Mouse (Mus musculus) kidney, embryonic 15.5 days (tissue): ENCODE measurements around the gene Mgst1. TPM values are rescaled to one million over a fixed set of nuclear protein-coding genes. Genes with fewer than 3 reads are reported as not detected.

ENCODE experiments used
- ATAC-seq: fragments of 200-750 bp; cut with Nextera tagmentation; replicated peaks from 2 replicates; pipeline ENCODE4 v1.8.0; 2017; ENCODE audit warnings: moderate TSS enrichment; ENCODE audit not compliant: low FRiP score
- H3K27ac ChIP-seq: fragments of 300-500 bp; sonication (generic); 2 replicates; pipeline ENCODE4 v1.5.1; 2015; ENCODE audit warnings: mild to moderate bottlenecking, inconsistent platforms
- H3K27me3 ChIP-seq: fragments of 300-500 bp; sonication (generic); 2 replicates; pipeline ENCODE4 v1.6.1; 2015; ENCODE audit warnings: inconsistent platforms
- H3K36me3 ChIP-seq: fragments of 300-500 bp; sonication (generic); 2 replicates; pipeline ENCODE4 v1.6.1; 2015; ENCODE audit warnings: inconsistent platforms
- H3K4me1 ChIP-seq: fragments of 300-500 bp; sonication (generic); 2 replicates; pipeline ENCODE4 v1.6.1; 2015; ENCODE audit warnings: inconsistent platforms
- H3K4me2 ChIP-seq: fragments of 300-500 bp; sonication (generic); 2 replicates; pipeline ENCODE4 v1.6.1; 2015; ENCODE audit warnings: moderate library complexity, mild to moderate bottlenecking, inconsistent platforms
- H3K4me3 ChIP-seq: fragments of 300-500 bp; sonication (generic); replicated peaks from 2 replicates; pipeline ENCODE4 v1.5.1; 2015; ENCODE audit warnings: mild to moderate bottlenecking, inconsistent platforms
- H3K9ac ChIP-seq: fragments of 300-500 bp; sonication (generic); 2 replicates; pipeline ENCODE4 v1.6.1; 2015; ENCODE audit warnings: mild to moderate bottlenecking, inconsistent platforms
- H3K9me3 ChIP-seq: fragments of 300-500 bp; sonication (generic); replicated peaks from 2 replicates; pipeline ENCODE4 v1.6.1; 2016; ENCODE audit warnings: inconsistent platforms
- WGBS: fragments of 180-500 bp; shearing (Covaris S2); methylation state at CpG from one replicate; pipeline ENCODE4 v1.1.7; 2015; ENCODE audit warnings: mixed read lengths; 5-methylcytosine and 5-hydroxymethylcytosine counted together
- polyA plus RNA-seq: library from polyadenylated mRNA; unstranded; fragments of >200 nt; fragmentation: Nextera tagmentation; extraction: Ambion mirVana; gene quantifications from 2 replicates; pipeline ENCODE4 v1.2.1, GENCODE M21; 2015

Mgst1 gene
- 221 and 251 TPM in 2 replicates for polyA plus RNA-seq

- Histone ChIP-seq H3K4me2 (peak within 1 kb of the TSS; percentile 77), H3K9ac (peak within 1 kb of the TSS; percentile 53), H3K36me3 (no peaks in the 10 kb centered on the region), H3K27ac (peak within 1 kb of the TSS; percentile 87), H3K9me3 (no peaks in the 10 kb centered on the region), H3K4me1 (peaks cover 32% of the 10 kb centered on the region), H3K4me3 (peak within 1 kb of the TSS; percentile 61), H3K27me3 (no peaks in the 10 kb centered on the region)
- ATAC-seq, result peak; percentile 19; the same call in 1 of the 2 replicates
- 1% methylated on average over 5 of the region's 5 CpGs for WGBS
Observed at GRCm38 (mm10) chr6:138139930-138140329, at the start of gene Mgst1. Gene Mgst1 (plus strand): TSS chr6:138140316.

DNA sequence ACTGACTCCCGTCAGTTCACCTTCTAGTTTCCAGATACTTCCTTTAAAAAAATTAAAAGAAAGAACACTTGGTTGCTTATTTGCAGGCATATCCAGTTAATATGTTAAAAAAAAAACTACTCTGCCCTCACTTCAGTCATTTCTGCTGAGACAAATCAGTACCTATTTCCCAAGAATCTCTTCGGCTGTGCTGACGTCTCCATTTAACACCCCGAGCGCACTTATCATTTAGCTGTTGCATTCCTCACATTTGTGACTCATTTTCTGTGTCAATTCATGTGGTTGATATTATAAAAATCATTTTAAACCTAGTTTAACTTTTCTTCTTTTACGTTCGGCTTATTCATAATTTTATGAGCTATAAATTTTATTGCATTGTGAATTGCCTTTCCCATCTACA lies 47.7 kb upstream of the Mgst1 start:
- Histone ChIP-seq H3K4me1 (no peaks in the 10 kb centered on the region), H3K27me3 (no peaks in the 10 kb centered on the region), H3K4me2 (no peak overlapping the region), H3K36me3 (no peaks in the 10 kb centered on the region), H3K9ac (no peak overlapping the region), H3K27ac (no peak overlapping the region), H3K4me3 (no peak overlapping the region), H3K9me3 (no peaks in the 10 kb centered on the region)
- ATAC-seq, result no peak
- 83% methylated on average over 7 of the region's 7 CpGs for WGBS

DNA sequence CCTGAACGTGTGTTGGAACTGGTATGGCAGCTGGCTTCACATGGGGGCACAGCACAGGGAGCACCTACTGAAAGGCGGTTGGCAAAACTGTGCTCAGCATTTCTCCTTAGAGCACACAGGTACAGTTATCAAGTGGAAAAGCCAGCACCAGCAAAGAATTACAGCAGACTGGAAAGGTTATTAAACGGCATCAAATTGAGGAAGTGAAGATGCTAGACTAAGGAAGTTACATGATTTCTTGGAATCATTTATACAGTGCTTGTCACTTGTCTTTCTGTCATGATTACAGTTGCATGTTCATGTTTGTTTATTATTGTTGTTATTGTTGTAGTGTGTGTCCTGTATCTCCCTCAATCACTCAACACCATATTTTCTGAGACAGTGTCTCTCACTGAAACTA lies 45.1 kb upstream of the Mgst1 start:
- no peaks in the 10 kb centered on the region for H3K9me3 ChIP-seq
- H3K4me1 ChIP-seq, result no peaks in the 10 kb centered on the region
- WGBS, result 85% methylated on average over 3 of the region's 3 CpGs
- H3K9ac ChIP-seq, result no peak overlapping the region
- ATAC-seq, result no peak
- H3K27me3 ChIP-seq, result no peaks in the 10 kb centered on the region
- H3K4me2 ChIP-seq, result no peak overlapping the region
- no peaks in the 10 kb centered on the region for H3K36me3 ChIP-seq
- no peak overlapping the region for H3K27ac ChIP-seq
- H3K4me3 ChIP-seq, result no peak overlapping the region

DNA sequence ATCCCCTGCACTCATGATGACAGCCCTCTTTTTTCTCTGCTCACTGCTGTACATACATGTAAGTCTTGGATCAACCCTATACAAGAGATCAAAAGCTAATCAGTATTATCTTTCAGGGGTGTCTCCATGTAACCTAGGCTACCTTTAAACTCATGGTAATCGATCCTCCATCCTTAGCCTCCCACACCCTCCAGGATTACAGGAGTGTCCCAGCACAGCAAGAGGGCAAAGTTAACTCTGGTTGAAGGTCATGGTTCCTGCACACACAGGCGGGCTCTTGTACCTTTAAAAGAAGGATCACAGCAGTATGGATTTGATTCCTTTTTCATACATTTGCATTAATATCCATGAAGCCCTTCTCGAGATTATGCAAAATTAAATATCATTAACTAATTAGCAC lies 40.5 kb upstream of the Mgst1 start:
- H3K4me1 ChIP-seq, result no peaks in the 10 kb centered on the region
- H3K27ac ChIP-seq, result no peak overlapping the region
- H3K9me3 ChIP-seq, result no peaks in the 10 kb centered on the region
- no peak overlapping the region for H3K9ac ChIP-seq
- no peaks in the 10 kb centered on the region for H3K27me3 ChIP-seq
- peak; percentile 63; the same call in 1 of the 2 replicates for ATAC-seq
- H3K4me3 ChIP-seq, result no peak overlapping the region
- no peak overlapping the region for H3K4me2 ChIP-seq
- 51% methylated on average over 3 of the region's 3 CpGs for WGBS
- H3K36me3 ChIP-seq, result no peaks in the 10 kb centered on the region

DNA sequence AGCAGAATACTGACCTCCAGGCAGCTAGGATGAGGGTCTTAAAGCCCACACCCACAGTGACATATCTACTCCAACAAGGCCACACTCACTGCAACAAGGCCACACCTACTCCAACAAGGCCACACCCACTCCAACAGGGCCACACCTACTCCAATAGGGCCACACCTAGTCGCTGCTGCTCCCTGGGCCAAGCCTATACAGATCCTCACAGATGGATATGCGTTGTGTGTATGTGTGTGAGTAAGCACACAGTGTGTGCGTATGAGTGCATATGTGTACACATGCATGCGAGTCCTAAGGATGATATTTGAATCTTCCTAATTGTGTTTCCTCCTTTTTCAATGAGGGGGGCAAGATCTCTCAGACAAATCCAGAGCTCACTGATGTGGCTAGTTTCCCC lies 38.3 kb upstream of the Mgst1 start:
- Histone ChIP-seq H3K9ac (no peak overlapping the region), H3K4me3 (no peak overlapping the region), H3K9me3 (no peaks in the 10 kb centered on the region), H3K27ac (no peak overlapping the region), H3K4me2 (no peak overlapping the region), H3K4me1 (no peaks in the 10 kb centered on the region), H3K27me3 (no peaks in the 10 kb centered on the region), H3K36me3 (no peaks in the 10 kb centered on the region)
- ATAC-seq, result 0 out of 2 replicates have a peak, but pooled peaks have one; percentile 44
- 93% methylated on average over 4 of the region's 4 CpGs for WGBS

DNA sequence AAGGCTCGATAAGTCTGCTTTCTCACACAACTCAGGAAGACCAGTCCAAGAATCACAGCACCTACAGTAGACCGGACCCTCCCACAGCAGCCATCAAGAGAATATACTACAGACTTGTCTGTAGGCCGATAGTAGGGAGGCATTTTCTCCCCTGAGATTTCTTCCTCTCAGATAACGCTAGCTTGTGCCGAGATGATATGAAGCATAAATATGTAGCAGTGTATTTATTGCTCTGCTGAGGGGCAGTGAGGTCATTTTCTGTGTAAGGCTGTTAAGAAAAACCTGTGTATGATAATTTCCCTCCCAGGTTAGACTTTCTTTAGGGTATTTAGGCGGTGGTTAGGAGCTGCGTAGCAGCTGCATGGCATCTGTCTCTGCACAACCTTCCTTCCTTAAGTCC lies 37.2 kb upstream of the Mgst1 start:
- no peaks in the 10 kb centered on the region for H3K9me3 ChIP-seq
- H3K4me1 ChIP-seq, result no peaks in the 10 kb centered on the region
- H3K4me3 ChIP-seq, result no peak overlapping the region
- no peak overlapping the region for H3K9ac ChIP-seq
- ATAC-seq, result no peak
- WGBS, result 57% methylated on average over 7 of the region's 7 CpGs
- no peaks in the 10 kb centered on the region for H3K27me3 ChIP-seq
- no peak overlapping the region for H3K27ac ChIP-seq
- H3K36me3 ChIP-seq, result no peaks in the 10 kb centered on the region
- no peak overlapping the region for H3K4me2 ChIP-seq

- no peaks in the 10 kb centered on the region for H3K27me3 ChIP-seq
- H3K36me3 ChIP-seq, result no peaks in the 10 kb centered on the region
- no peaks in the 10 kb centered on the region for H3K9me3 ChIP-seq
- no peak for ATAC-seq
- H3K9ac ChIP-seq, result no peak overlapping the region
- H3K4me2 ChIP-seq, result no peak overlapping the region
- no peak overlapping the region for H3K27ac ChIP-seq
- no peak overlapping the region for H3K4me3 ChIP-seq
- no peaks in the 10 kb centered on the region for H3K4me1 ChIP-seq
Observed at GRCm38 (mm10) chr6:138104559-138104958, 35.6 kb upstream of the Mgst1 start.

DNA sequence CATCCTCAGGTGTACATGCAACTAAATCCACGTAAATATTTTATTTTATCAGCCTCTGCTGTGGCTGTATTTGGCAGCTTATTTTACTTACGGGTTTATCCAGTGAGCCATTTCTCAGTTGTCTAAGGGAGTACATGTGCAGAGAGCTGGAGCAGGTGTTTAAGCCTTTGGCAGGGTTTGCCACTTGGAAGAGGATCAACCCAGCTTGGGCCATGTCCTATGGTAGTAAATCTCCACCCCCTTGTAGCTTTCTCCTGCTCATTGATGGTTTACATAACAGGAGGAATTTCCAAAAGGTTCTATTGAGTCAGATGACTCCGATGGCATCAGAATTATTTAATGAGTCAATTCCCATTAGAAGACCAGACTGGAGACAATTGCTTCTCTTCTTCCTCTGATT lies 22.6 kb upstream of the Mgst1 start:
- H3K9me3 ChIP-seq, result no peaks in the 10 kb centered on the region
- no peak overlapping the region for H3K4me2 ChIP-seq
- no peak overlapping the region for H3K4me3 ChIP-seq
- no peaks in the 10 kb centered on the region for H3K4me1 ChIP-seq
- H3K9ac ChIP-seq, result no peak overlapping the region
- WGBS, result 83% methylated on average over 3 of the region's 3 CpGs
- H3K27ac ChIP-seq, result no peak overlapping the region
- no peaks in the 10 kb centered on the region for H3K27me3 ChIP-seq
- H3K36me3 ChIP-seq, result no peaks in the 10 kb centered on the region
- ATAC-seq, result no peak

DNA sequence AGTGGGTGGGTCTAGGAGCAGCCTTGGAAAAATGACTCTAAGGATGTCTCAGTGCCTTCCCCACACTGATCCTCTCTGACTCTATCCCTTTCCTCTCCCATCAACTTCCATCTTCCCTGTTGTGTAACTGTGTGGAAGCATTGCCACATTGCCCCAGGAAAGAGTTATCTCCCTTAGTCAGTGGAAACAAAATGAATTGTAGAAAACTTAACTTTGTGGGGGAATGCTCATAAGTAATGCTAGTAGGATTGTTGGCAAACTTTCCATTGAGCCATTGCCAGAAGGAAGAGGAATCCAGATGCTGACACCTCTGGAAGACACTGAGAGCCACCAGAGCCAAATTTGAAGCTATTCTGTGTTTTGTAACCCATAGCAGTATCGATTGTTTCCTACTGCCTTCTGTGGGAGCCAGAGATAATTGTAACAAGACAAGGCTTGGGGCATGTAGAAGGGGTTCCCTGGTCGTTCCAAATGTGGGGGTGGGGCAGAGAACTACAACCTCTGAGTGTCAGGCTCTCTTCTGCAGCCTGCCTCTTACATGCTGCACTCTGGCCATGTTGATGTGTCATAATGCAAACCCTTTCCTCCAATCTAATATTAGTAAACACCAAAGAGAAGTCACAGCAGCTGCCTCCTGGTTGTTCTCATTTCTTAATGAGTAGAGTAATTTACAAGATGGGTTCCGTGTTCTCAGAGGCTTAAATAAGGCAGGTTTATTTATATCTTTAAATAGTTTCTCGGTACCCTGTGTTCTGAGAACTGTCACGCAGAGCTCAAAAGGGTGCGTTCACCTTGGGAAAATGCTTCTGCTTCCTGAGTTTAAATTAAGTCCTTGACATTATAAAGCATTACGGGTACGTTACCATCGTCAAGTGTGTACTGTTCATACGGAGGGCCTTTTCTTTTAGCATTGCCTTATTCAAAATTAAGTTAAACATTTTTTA lies 11.5 kb upstream of the Mgst1 start:
- no peaks in the 10 kb centered on the region for H3K27me3 ChIP-seq
- H3K9ac ChIP-seq, result no peak overlapping the region
- H3K9me3 ChIP-seq, result no peaks in the 10 kb centered on the region
- H3K27ac ChIP-seq, result no peak overlapping the region
- H3K36me3 ChIP-seq, result no peaks in the 10 kb centered on the region
- WGBS, result 75% methylated on average over 10 of the region's 10 CpGs
- H3K4me1 ChIP-seq, result no peaks in the 10 kb centered on the region
- H3K4me3 ChIP-seq, result no peak overlapping the region
- ATAC-seq, result no peak
- H3K4me2 ChIP-seq, result no peak overlapping the region

DNA sequence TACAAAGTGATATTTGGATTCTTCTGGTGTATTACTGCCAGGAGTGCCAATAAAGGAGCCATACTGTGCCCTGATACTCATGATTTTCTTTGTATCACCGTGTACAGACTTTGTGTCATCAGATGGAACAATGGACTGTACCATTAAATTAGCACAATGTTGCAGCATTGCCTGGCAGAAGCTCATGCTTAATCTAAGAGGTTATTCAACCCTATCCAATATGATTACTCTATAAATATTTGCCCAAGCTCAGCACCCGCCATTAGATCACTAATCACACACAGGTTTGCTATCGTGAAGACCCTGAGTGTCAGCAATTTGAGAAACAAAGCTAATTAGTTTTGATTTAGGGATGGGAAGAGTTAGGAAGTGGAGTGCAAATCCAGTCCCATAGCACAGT lies 9.6 kb upstream of the Mgst1 start:
- no peaks in the 10 kb centered on the region for H3K36me3 ChIP-seq
- H3K4me2 ChIP-seq, result no peak overlapping the region
- 57% methylated on average over 3 of the region's 3 CpGs for WGBS
- no peak overlapping the region for H3K4me3 ChIP-seq
- no peak overlapping the region for H3K9ac ChIP-seq
- H3K4me1 ChIP-seq, result no peaks in the 10 kb centered on the region
- H3K9me3 ChIP-seq, result no peaks in the 10 kb centered on the region
- no peak for ATAC-seq
- H3K27ac ChIP-seq, result no peak overlapping the region
- H3K27me3 ChIP-seq, result no peaks in the 10 kb centered on the region

GRCm38 (mm10) chr6:138140336-138140735 lies 220 bp downstream of the Mgst1 start:
- H3K4me2 ChIP-seq, result peak overlapping the region; percentile 77
- 0% methylated on average over 16 of the region's 16 CpGs for WGBS
- H3K4me1 ChIP-seq, result peaks cover 32% of the 10 kb centered on the region
- peak overlapping the region; percentile 87 for H3K27ac ChIP-seq
- H3K27me3 ChIP-seq, result no peaks in the 10 kb centered on the region
- peak overlapping the region; percentile 61 for H3K4me3 ChIP-seq
- H3K9me3 ChIP-seq, result no peaks in the 10 kb centered on the region
- H3K36me3 ChIP-seq, result no peaks in the 10 kb centered on the region
- ATAC-seq, result peak; percentile 87
- H3K9ac ChIP-seq, result peak overlapping the region; percentile 53

- Histone ChIP-seq H3K27me3 (no peaks in the 10 kb centered on the region), H3K9me3 (no peaks in the 10 kb centered on the region), H3K9ac (peak overlapping the region; percentile 53; the same call in 1 of the 2 replicates), H3K4me3 (peak overlapping the region; percentile 61), H3K4me1 (peaks cover 32% of the 10 kb centered on the region), H3K36me3 (no peaks in the 10 kb centered on the region), H3K4me2 (peak overlapping the region; percentile 77), H3K27ac (peak overlapping the region; percentile 87)
- ATAC-seq, result peak; percentile 88
- 30% methylated on average over 4 of the region's 4 CpGs for WGBS
Observed at GRCm38 (mm10) chr6:138141111-138141592, 1.0 kb downstream of the Mgst1 start.
